Mouse (Mus musculus) forebrain, embryonic 11.5 days (tissue): ENCODE results near the gene Efhb. TPM values are rescaled to one million over a fixed set of nuclear protein-coding genes. Genes with fewer than 3 reads are reported as not detected.
A peak's percentile ranks its signal among the peaks of the same experiment; 100 is the strongest.

Experiments used
- ATAC-seq: fragments of 200-750 bp; cut with Nextera tagmentation; replicated peaks from 2 replicates; pipeline ENCODE4 v1.8.0; 2017; ENCODE audit warnings: moderate TSS enrichment; ENCODE audit not compliant: low FRiP score
- DNase-seq: peaks from one replicate; pipeline ENCODE4 v3.0.0-alpha.2; 2017; ENCODE audit warnings: low spot score
- H3K27ac ChIP-seq: fragments of 300-500 bp; sonication (generic); 2 replicates; pipeline ENCODE4 v1.5.1; 2014; ENCODE audit warnings: low read depth, low read length
- H3K27me3 ChIP-seq: fragments of 300-500 bp; sonication (generic); 2 replicates; pipeline ENCODE4 v1.6.1; 2014; ENCODE audit warnings: mild to moderate bottlenecking, low read length, mixed read lengths; ENCODE audit not compliant: control insufficient read depth, insufficient read depth
- H3K36me3 ChIP-seq: fragments of 300-500 bp; sonication (generic); 2 replicates; pipeline ENCODE4 v1.6.1; 2014; ENCODE audit warnings: mild to moderate bottlenecking, low read length, moderate library complexity, mixed read lengths; ENCODE audit not compliant: control insufficient read depth, insufficient read depth
- H3K4me1 ChIP-seq: fragments of 300-500 bp; sonication (generic); replicated peaks from 2 replicates; pipeline ENCODE4 v1.6.1; 2014; ENCODE audit warnings: low read length, mixed read lengths; ENCODE audit not compliant: control insufficient read depth, insufficient read depth
- H3K4me2 ChIP-seq: fragments of 300-500 bp; sonication (generic); 2 replicates; pipeline ENCODE4 v1.6.1; 2014; ENCODE audit warnings: low read depth, mild to moderate bottlenecking, low read length, moderate library complexity, mixed read lengths; ENCODE audit not compliant: severe bottlenecking
- H3K4me3 ChIP-seq: fragments of 300-500 bp; sonication (generic); 2 replicates; pipeline ENCODE4 v1.5.1; 2014; ENCODE audit warnings: low read depth, low read length
- H3K9ac ChIP-seq: fragments of 300-500 bp; sonication (generic); 2 replicates; pipeline ENCODE4 v1.6.1; 2014; ENCODE audit warnings: low read length
- H3K9me3 ChIP-seq: fragments of 300-500 bp; sonication (generic); 2 replicates; pipeline ENCODE4 v1.6.1; 2016; ENCODE audit warnings: low read length, mixed read lengths; ENCODE audit not compliant: control insufficient read depth
- WGBS: fragments of 180-500 bp; shearing (Covaris S2); extraction: QIAGEN DNeasy Blood & Tissue Kit; methylation state at CpG from one replicate; pipeline ENCODE4 v1.1.7; 2014; 5-methylcytosine and 5-hydroxymethylcytosine counted together
- polyA plus RNA-seq: library from polyadenylated mRNA; unstranded; fragments of >200 nt; fragmentation: Nextera tagmentation; extraction: Ambion mirVana; gene quantifications from 2 replicates; pipeline ENCODE4 v1.2.1, GENCODE M21; 2014

Gene Efhb
- polyA plus RNA-seq, 1 experiment from 2014 or later = 0.41 TPM

DNA sequence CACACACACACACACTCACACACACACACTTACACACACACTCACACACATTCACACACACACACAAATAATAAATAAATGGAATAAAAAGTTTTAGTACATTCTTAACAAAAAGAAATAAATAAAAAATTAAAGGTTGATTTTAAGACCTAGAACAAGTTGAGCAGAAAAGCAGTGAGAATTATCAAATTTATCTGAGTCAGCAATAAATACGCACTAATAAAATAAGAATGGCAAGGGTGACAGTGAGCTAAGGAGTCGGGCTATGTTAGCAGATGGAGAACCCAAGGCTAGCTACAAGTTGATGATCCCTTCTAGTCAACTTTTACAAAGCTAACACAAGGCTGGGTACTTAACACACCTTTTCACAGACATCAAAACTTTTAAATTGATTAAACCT lies 69.9 kb downstream of the Efhb start:
- Histone ChIP-seq H3K4me1 (no peaks in the 10 kb centered on the region), H3K9me3 (no peaks in the 10 kb centered on the region), H3K4me2 (no peak overlapping the region), H3K27me3 (no peaks in the 10 kb centered on the region), H3K27ac (no peak overlapping the region), H3K4me3 (no peak overlapping the region), H3K9ac (no peak overlapping the region), H3K36me3 (no peaks in the 10 kb centered on the region)
- WGBS = 86% methylated on average over 2 of the region's 2 CpGs
- DNase-seq = no peak
- no peak for ATAC-seq

- WGBS = 44% methylated on average over 4 of the region's 4 CpGs
- Histone ChIP-seq H3K9me3 (no peaks in the 10 kb centered on the region), H3K27me3 (no peaks in the 10 kb centered on the region), H3K4me2 (no peak overlapping the region), H3K36me3 (no peaks in the 10 kb centered on the region), H3K4me1 (no peaks in the 10 kb centered on the region), H3K27ac (no peak overlapping the region), H3K4me3 (no peak overlapping the region), H3K9ac (no peak overlapping the region)
- ATAC-seq = no peak; the same call in 1 of the 2 replicates
- DNase-seq = no peak
Measured at GRCm38 (mm10) chr17:53389507-53389906, 73.6 kb downstream of the Efhb start.

DNA sequence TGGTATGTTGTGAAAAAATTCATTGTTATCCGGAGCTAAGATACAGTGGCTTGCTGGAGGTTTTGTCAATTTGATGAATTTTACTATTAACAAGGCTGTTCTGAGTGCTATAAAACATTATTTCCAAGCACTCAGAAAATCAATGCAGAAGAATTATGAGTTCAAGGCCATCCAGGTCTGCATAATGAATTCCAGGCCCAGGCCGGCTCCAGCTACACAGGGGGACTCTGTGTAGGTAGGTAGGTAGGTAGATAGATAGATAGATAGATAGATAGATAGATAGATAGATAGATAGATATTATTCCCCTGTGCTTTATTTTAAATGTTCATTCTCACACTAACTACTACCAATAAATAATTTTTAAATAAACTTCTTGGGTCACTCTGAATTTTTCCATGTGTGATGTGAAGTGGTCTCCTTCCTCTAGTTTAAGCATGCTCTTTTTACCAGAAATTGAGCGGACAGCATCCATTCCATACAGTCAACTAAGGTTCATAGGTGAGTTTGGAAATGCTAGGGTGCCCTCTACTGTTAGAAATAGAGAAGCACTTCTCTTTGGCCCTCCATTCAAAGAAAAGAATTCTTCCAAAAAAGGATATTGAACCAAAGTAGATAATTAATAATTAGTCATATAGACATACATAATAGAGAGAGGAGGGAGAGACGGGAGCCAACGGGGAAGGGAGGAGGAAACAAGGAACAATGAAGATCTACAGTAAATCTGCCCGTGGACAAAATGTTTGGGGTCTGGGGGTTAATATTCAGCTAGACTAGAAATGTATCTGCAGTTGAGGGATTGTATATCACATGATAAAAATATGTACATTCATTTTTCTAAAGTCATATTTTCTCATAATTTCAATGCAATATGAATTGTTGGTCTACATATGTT lies 75.3 kb downstream of the Efhb start:
- no peak overlapping the region for H3K4me2 ChIP-seq
- no peaks in the 10 kb centered on the region for H3K4me1 ChIP-seq
- no peaks in the 10 kb centered on the region for H3K9me3 ChIP-seq
- H3K27me3 ChIP-seq = no peaks in the 10 kb centered on the region
- H3K4me3 ChIP-seq = no peak overlapping the region
- WGBS = 53% methylated on average over 6 of the region's 6 CpGs
- no peak overlapping the region for H3K9ac ChIP-seq
- no peaks in the 10 kb centered on the region for H3K36me3 ChIP-seq
- H3K27ac ChIP-seq = no peak overlapping the region
- DNase-seq = no peak
- ATAC-seq = peak; percentile 56; the same call in 1 of the 2 replicates

- Histone ChIP-seq H3K9me3 (no peaks in the 10 kb centered on the region), H3K27ac (no peak overlapping the region), H3K27me3 (no peaks in the 10 kb centered on the region), H3K9ac (no peak overlapping the region), H3K4me2 (no peak overlapping the region), H3K4me1 (no peaks in the 10 kb centered on the region), H3K36me3 (no peaks in the 10 kb centered on the region), H3K4me3 (no peak overlapping the region)
- WGBS = 67% methylated on average over 6 of the region's 6 CpGs
- DNase-seq = no peak
- ATAC-seq = no peak
Measured at GRCm38 (mm10) chr17:53386863-53387262, 76.3 kb downstream of the Efhb start.

DNA sequence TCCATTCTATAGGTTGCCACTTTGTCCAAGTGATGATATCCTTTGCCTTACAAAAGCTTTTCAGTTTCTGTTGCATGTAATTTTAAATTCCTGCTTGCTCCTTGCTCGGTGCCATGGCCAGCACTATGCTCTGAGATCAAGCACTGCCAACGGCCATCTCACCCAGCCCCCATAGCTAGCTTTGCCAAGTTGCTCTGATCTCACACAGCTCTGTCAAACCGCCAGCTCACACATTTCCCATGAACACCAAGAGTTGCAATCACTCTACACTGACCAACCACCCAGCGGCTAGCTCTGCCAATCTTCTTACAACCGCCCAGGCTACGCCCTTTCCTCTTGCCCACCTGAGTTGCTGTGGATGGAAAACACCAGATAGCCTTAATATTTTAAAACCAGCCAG lies 99.0 kb downstream of the Efhb start:
- Histone ChIP-seq H3K9me3 (no peaks in the 10 kb centered on the region), H3K4me2 (no peak overlapping the region), H3K4me1 (no peaks in the 10 kb centered on the region), H3K4me3 (no peak overlapping the region), H3K27me3 (no peaks in the 10 kb centered on the region), H3K9ac (no peak overlapping the region), H3K36me3 (no peaks in the 10 kb centered on the region), H3K27ac (no peak overlapping the region)
- DNase-seq (no peak), ATAC-seq (no peak)
- 85% methylated on average over 6 of the region's 6 CpGs for WGBS

Other genes with a start within 250 kb of the Efhb start
- 87.6 and 92.5 TPM in 2 replicates for gene Rab5a, start 15.9 kb upstream of the Efhb start, polyA plus RNA-seq
- gene Pp2d1, start 76.1 kb upstream of the Efhb start, polyA plus RNA-seq = 0.47 and 0.49 TPM in 2 replicates
- gene Kat2b, start 103.5 kb upstream of the Efhb start, polyA plus RNA-seq = 5.9 and 6.1 TPM in 2 replicates
- gene Sgo1, start 226.0 kb upstream of the Efhb start, polyA plus RNA-seq = 51.3 and 58.5 TPM in 2 replicates